Mouse (Mus musculus): Measurements from ENCODE around the gene Pfkp. TPM values are rescaled to one million over a fixed set of nuclear protein-coding genes. Genes with fewer than 3 reads are reported as not detected.

The Pfkp gene
- polyA plus RNA-seq, 1 experiment from 2014 or later = 163 TPM

DNA sequence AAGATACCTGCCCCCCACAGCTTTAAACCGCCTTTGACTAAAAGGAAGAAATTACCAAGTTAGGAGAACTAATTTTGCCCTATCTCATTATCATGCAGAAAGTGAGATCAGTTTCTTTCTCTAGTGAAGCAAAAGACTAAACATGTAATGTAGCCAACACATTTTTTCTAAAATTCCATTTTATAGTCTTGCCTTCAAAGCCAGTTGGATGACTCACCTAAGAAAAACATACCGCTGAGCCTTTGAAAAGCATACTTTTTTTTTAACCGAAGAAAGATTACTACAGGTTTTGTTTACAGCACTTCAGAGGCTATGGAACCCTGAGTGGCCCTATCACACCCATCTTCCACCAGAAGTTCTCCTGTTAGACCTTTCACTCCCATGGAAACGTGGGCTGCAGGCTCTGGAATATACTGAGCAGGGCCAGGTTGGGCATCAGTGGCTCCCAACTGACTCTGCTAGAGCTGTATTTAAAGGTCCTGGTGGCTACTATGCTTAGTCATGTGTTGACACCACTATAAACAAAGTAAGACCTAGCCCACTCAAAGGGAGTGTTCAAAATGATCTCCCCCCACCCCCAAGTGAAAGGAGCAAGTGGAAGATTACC, 22.0 kb downstream of the Pfkp start:
- ATAC-seq (replicated peaks) = no peak
- no peak overlapping the region for H3K4me3 ChIP-seq
- no peaks in the 10 kb centered on the region for H3K4me1 ChIP-seq
- H3K4me2 ChIP-seq (replicated peaks) = no peak overlapping the region
- no peaks in the 10 kb centered on the region for H3K27me3 ChIP-seq
- H3K27ac ChIP-seq (replicated peaks) = no peak overlapping the region
- no peaks in the 10 kb centered on the region for H3K9me3 ChIP-seq
- no peaks in the 10 kb centered on the region for H3K36me3 ChIP-seq
- H3K9ac ChIP-seq (replicated peaks) = no peak overlapping the region
- WGBS = 40% methylated on average over 4 of the region's 4 CpGs

DNA sequence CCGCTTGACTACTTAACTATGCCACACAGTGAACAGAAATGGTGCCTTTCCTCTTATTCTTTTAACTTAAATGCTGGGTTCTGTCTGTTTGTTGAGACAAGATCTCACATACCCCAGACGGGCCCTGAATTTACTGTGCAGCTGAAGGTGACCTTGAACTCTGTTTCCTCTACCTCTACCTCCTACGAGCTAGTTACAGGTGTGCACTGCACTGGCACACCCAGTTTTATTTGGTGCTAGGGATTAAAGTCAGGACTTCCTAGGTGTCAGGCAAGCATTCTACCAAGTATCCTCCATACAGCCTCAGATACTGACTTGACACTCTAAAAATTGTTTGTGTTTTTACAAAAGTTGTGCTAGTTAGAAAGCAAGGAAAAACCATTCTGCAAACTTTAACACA, 22.6 kb downstream of the Pfkp start:
- H3K9ac ChIP-seq (replicated peaks) = no peak overlapping the region
- H3K4me1 ChIP-seq = no peaks in the 10 kb centered on the region
- 68% methylated on average over 3 of the region's 3 CpGs for WGBS
- no peak overlapping the region for H3K4me3 ChIP-seq
- no peaks in the 10 kb centered on the region for H3K9me3 ChIP-seq
- H3K36me3 ChIP-seq = no peaks in the 10 kb centered on the region
- ATAC-seq (replicated peaks) = no peak
- no peak overlapping the region for H3K27ac ChIP-seq (replicated peaks)
- H3K4me2 ChIP-seq (replicated peaks) = no peak overlapping the region
- H3K27me3 ChIP-seq = no peaks in the 10 kb centered on the region

DNA sequence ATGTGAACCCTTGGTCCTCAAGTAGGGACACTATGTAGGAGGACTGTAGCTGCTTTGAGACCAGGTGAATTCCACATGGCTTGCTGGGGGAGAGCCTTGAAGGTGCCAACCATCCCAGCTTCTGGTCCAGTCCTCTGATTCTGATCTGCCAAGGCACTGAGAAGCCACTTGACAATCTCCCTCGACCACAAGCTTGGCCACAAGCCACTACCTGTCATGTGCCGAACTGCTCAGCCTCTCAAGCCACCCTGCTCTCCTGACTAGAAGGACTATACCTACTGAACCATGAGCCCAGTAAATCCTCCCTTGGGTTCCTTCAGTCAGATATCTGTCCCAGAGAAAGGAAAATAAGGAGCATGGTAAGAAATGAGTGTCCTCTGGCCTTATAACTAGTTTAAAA, 24.0 kb downstream of the Pfkp start:
- WGBS = 79% methylated on average over 2 of the region's 2 CpGs
- no peaks in the 10 kb centered on the region for H3K9me3 ChIP-seq
- H3K36me3 ChIP-seq = no peaks in the 10 kb centered on the region
- H3K4me1 ChIP-seq = no peaks in the 10 kb centered on the region
- no peak overlapping the region for H3K4me3 ChIP-seq
- H3K27ac ChIP-seq (replicated peaks) = no peak overlapping the region
- H3K9ac ChIP-seq (replicated peaks) = no peak overlapping the region
- no peak for ATAC-seq (replicated peaks)
- no peak overlapping the region for H3K4me2 ChIP-seq (replicated peaks)
- no peaks in the 10 kb centered on the region for H3K27me3 ChIP-seq

DNA sequence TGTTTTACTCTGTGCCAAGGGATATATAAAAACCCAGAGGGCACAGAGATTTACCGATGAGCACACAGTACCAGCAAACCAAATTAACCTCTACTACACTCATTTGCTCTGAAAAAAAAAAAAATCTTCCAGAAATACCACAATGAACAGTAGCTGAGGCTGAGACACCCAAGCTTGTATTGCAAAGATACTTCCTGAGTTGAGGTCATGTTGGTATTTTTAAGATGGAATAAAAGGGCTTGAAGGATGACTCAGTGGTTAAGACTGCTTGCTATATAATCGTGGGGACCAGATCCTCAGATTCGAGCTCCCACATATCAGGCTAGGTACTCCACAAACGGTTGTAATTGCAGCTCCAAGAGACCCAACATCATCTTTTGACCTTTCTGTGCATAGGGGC, 24.5 kb downstream of the Pfkp start:
- Histone ChIP-seq H3K9me3 (no peaks in the 10 kb centered on the region), H3K4me2 (replicated peaks) (no peak overlapping the region), H3K4me3 (no peak overlapping the region), H3K9ac (replicated peaks) (no peak overlapping the region), H3K27me3 (no peaks in the 10 kb centered on the region), H3K4me1 (no peaks in the 10 kb centered on the region), H3K27ac (replicated peaks) (no peak overlapping the region), H3K36me3 (peaks cover 2% of the 10 kb centered on the region; the same call in 1 of the 2 replicates)
- no peak for ATAC-seq (replicated peaks)
- 64% methylated on average over 4 of the region's 4 CpGs for WGBS

DNA sequence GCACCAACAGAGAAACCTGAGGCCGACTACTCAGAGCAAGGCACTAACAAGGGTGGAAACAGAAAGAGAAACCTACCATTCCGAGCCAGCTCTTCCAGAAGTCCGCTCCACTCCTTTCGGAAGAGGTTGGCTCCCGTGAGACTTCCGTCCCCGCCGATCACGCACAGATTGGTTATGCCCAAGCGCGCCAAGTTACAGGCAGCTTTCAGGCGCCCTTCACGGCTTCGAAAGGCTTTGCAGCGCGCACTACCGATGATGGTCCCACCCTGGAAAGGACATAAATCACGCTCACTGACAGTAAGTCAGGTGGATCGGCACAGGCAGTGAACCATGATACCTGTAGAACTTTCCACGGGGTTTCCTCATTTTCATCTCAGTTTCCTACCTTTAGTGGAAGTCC, 26.7 kb downstream of the Pfkp start:
- peaks cover 5% of the 10 kb centered on the region; the same call in 1 of the 2 replicates for H3K36me3 ChIP-seq
- no peak overlapping the region for H3K4me3 ChIP-seq
- H3K4me1 ChIP-seq = no peaks in the 10 kb centered on the region
- H3K27me3 ChIP-seq = no peaks in the 10 kb centered on the region
- no peak overlapping the region for H3K4me2 ChIP-seq (replicated peaks)
- H3K9me3 ChIP-seq = no peaks in the 10 kb centered on the region
- H3K27ac ChIP-seq (replicated peaks) = no peak overlapping the region
- no peak overlapping the region for H3K9ac ChIP-seq (replicated peaks)
- ATAC-seq (replicated peaks) = no peak
- 96% methylated on average over 20 of the region's 20 CpGs for WGBS

DNA sequence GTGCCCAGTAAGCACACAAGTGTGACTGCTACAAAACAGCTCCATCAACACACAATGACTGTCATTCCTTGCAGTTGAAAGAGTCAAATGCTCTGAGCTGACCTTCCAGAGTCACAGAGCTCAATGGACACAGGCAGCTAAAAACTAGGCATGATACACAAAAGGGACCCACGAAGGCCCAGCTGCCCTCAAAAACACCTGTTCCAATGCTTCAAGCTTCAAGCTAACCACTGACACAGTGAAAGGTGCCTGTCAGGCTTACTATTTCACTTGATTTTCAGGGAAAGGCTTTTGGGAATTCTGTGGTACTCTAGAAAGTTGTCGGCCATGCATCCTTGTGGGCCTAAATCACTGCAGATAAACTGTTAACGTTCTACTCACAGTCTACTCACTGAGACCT, 28.3 kb downstream of the Pfkp start:
- Histone ChIP-seq H3K9ac (replicated peaks) (no peak overlapping the region), H3K36me3 (peaks cover 5% of the 10 kb centered on the region; the same call in 1 of the 2 replicates), H3K4me3 (no peak overlapping the region), H3K27me3 (no peaks in the 10 kb centered on the region), H3K27ac (replicated peaks) (no peak overlapping the region), H3K4me2 (replicated peaks) (no peak overlapping the region), H3K4me1 (no peaks in the 10 kb centered on the region), H3K9me3 (no peaks in the 10 kb centered on the region)
- 88% methylated on average over 3 of the region's 3 CpGs for WGBS
- no peak for ATAC-seq (replicated peaks)

DNA sequence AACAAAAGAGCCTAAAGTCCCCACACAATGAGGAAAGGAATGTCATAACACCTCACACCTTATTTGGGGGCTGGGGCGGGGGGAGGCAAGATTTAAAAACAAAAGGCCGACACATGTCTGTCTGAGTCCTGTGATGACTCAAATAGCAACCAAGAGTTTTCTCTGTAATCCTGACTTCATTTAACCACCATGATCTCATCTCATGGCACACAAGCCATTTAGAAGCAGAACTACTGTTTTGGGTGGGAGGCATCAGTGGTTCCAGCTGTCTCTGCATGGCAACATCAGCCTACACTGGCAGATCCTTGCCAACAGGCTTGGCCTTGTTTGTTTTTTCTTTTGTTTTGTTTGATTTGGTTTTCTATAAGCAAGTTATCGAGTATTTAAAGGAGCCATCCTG, 29.9 kb downstream of the Pfkp start:
- Histone ChIP-seq H3K4me2 (replicated peaks) (no peak overlapping the region), H3K27me3 (no peaks in the 10 kb centered on the region), H3K27ac (replicated peaks) (no peak overlapping the region), H3K9me3 (no peaks in the 10 kb centered on the region), H3K9ac (replicated peaks) (no peak overlapping the region), H3K36me3 (peaks cover 5% of the 10 kb centered on the region; the same call in 1 of the 2 replicates), H3K4me1 (no peaks in the 10 kb centered on the region), H3K4me3 (no peak overlapping the region)
- 88% methylated on average over 3 of the region's 3 CpGs for WGBS
- no peak for ATAC-seq (replicated peaks)

DNA sequence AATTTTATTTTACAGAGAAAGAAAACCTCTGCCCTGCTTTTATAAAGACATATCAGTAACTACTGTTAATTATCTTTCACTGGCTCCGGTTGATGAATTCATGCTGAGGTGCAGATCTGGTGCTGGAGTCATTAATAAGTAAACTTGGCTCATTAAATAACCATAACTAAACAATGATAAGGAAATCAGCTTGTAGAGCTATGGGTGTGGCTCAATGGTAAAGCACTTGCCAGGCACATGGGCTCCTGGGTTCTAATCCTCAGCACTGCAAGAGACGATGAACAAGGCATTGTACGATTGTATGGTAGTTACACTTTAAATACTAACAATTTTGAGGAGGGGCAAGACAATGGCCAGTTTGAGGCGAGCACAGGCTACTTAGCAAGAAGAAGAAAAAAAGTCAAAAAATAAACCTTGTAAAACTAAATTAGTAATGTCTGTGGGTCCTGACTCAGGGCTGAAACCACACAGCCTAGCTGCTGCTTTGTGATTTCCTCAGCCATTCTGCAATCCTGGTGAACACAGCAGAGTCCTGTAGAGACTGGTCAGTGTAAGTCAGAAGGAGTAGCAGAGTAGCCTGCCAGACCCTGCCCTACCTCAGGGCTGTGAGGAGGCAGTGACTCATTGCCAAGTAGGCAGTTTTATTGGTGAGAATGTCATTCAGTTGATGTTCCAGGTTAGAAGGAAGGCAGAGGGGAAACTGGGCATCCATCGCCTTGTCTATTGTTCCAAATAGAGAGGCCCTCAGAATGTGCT, 34.7 kb downstream of the Pfkp start:
- Histone ChIP-seq H3K27ac (replicated peaks) (no peak overlapping the region), H3K9me3 (no peaks in the 10 kb centered on the region), H3K4me2 (replicated peaks) (no peak overlapping the region), H3K27me3 (no peaks in the 10 kb centered on the region), H3K36me3 (peaks cover 1% of the 10 kb centered on the region; the same call in 1 of the 2 replicates), H3K4me1 (no peaks in the 10 kb centered on the region), H3K4me3 (no peak overlapping the region), H3K9ac (replicated peaks) (no peak overlapping the region)
- 88% methylated on average over 5 of the region's 5 CpGs for WGBS
- no peak for ATAC-seq (replicated peaks)

DNA sequence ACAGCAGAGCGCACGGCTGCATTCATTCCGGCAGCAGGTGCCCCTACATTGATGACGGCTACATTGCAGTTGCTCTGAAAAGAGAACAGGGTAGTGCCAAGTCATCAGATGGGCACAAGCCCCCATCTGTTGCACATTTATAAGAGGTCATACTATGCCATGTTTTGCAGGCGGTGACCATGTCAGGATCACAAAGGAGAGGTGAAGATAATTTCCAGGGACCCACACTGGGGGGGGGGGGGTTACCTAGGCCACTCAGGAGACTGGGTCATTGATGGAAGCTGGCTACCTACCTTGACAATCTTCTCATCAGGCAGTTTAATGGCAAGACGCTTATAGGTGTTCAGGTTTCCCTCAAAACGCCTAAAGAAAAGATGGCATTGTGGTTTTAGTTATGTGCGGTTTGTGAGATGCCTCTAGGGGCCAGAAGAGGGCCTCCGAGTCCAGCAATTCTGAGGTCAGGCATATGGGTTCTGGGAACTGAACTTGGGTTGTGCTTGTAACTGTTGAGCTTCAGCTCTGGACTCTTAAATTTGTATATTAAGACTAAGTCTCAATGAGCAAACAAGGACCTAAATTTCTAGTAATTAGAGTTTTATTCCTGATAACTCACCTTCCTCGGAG, 45.7 kb downstream of the Pfkp start:
- no peak for ATAC-seq (replicated peaks)
- no peaks in the 10 kb centered on the region for H3K27me3 ChIP-seq
- H3K9ac ChIP-seq (replicated peaks) = no peak overlapping the region
- no peaks in the 10 kb centered on the region for H3K9me3 ChIP-seq
- no peak overlapping the region for H3K4me3 ChIP-seq
- H3K27ac ChIP-seq (replicated peaks) = no peak overlapping the region
- H3K4me1 ChIP-seq = no peaks in the 10 kb centered on the region
- H3K36me3 ChIP-seq = no peaks in the 10 kb centered on the region; the same call in 1 of the 2 replicates
- 85% methylated on average over 10 of the region's 10 CpGs for WGBS
- H3K4me2 ChIP-seq (replicated peaks) = no peak overlapping the region

DNA sequence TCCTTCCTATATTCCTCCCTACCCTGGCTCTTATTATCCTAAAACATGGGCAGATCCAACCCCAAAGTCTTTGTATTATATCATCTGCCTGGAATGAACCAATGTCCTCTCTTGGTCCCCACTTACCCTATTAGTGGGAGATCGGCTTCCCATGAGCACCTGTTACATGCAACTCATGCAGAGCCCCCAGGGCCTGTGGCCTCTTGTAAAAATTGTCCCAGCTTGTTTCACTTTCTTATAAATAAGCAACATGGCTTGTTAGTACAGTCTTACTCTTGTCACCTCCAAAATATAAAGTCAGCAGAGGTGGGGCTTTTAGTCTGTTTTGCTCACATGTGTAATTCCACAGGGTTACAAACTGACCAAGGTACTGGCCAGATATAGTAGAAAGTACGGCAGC, 46.9 kb downstream of the Pfkp start:
- Histone ChIP-seq H3K27ac (replicated peaks) (no peak overlapping the region), H3K9ac (replicated peaks) (no peak overlapping the region), H3K27me3 (no peaks in the 10 kb centered on the region), H3K9me3 (no peaks in the 10 kb centered on the region), H3K4me2 (replicated peaks) (no peak overlapping the region), H3K4me1 (no peaks in the 10 kb centered on the region), H3K4me3 (no peak overlapping the region), H3K36me3 (no peaks in the 10 kb centered on the region; the same call in 1 of the 2 replicates)
- ATAC-seq (replicated peaks) = no peak
- WGBS = 88% methylated on average over 2 of the region's 2 CpGs

DNA sequence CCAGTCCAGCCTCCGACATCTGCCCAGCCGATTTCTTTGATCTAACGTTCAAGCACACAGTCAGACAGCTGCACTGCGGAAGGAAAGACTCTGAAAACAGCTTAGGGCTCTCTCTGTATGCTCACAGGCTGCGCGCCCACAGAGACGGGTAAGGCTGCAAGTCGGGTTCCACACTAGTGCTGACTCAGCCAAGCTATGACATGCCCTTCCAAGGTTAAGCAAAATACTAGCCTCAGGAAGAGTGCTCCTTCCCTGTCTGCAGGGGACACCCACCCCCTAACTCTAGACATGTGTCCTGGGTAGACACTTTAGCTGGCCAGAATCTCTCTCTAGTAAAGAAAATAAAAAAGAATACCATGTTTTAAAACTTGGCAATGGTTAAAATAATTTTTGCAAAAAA, 48.0 kb downstream of the Pfkp start:
- Histone ChIP-seq H3K36me3 (no peaks in the 10 kb centered on the region; the same call in 1 of the 2 replicates), H3K4me1 (no peaks in the 10 kb centered on the region), H3K4me2 (replicated peaks) (no peak overlapping the region), H3K4me3 (no peak overlapping the region), H3K27ac (replicated peaks) (no peak overlapping the region), H3K9me3 (no peaks in the 10 kb centered on the region), H3K9ac (replicated peaks) (no peak overlapping the region), H3K27me3 (no peaks in the 10 kb centered on the region)
- 88% methylated on average over 8 of the region's 8 CpGs for WGBS
- ATAC-seq (replicated peaks) = no peak

DNA sequence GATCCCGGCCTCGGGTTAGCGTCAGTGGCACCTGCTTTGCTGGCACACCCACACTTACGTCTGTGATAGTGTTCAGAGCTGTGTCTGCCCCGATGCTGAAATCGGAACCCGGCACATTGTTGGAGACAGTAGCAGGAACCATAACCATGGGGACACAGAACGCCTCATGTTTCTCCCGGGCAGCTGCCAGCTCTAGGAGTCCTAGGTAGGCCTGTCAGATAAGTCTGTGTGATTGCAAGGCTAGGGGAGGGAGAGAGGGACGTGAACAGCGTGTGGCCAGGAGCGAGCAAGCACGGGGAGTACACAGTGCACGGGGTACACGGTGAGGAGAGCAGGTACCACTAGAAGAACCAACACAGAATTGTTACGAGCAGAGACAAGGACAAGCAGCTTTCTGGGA, 50.8 kb downstream of the Pfkp start:
- no peak overlapping the region for H3K4me2 ChIP-seq (replicated peaks)
- H3K36me3 ChIP-seq = no peaks in the 10 kb centered on the region; the same call in 1 of the 2 replicates
- H3K9ac ChIP-seq (replicated peaks) = no peak overlapping the region
- H3K27ac ChIP-seq (replicated peaks) = no peak overlapping the region
- H3K27me3 ChIP-seq = no peaks in the 10 kb centered on the region
- H3K9me3 ChIP-seq = no peaks in the 10 kb centered on the region
- H3K4me1 ChIP-seq = no peaks in the 10 kb centered on the region
- no peak for ATAC-seq (replicated peaks)
- H3K4me3 ChIP-seq = no peak overlapping the region
- WGBS = 92% methylated on average over 16 of the region's 16 CpGs
